Mouse (Mus musculus) midbrain, embryonic 11.5 days (tissue): ENCODE results near the gene Fcf1. TPM values are rescaled to one million over a fixed set of nuclear protein-coding genes. Genes with fewer than 3 reads are reported as not detected.

Source experiments
- ATAC-seq: fragments of 200-750 bp; cut with Nextera tagmentation; 2 replicates; pipeline ENCODE4 v1.8.0; 2017; ENCODE audit warnings: moderate TSS enrichment, moderate library complexity; ENCODE audit not compliant: low FRiP score
- DNase-seq: peaks from one replicate; pipeline ENCODE4 v3.0.0; 2015; ENCODE audit warnings: low spot score; ENCODE audit errors: missing footprints
- H3K27ac ChIP-seq: fragments of 300-500 bp; sonication (generic); 2 replicates; pipeline ENCODE4 v1.5.1; 2014; ENCODE audit warnings: low read depth, low read length
- H3K27me3 ChIP-seq: fragments of 300-500 bp; sonication (generic); 2 replicates; pipeline ENCODE4 v1.6.1; 2014; ENCODE audit warnings: mild to moderate bottlenecking, low read length, moderate library complexity, mixed read lengths; ENCODE audit not compliant: control insufficient read depth, insufficient read depth
- H3K36me3 ChIP-seq: fragments of 300-500 bp; sonication (generic); 2 replicates; pipeline ENCODE4 v1.6.1; 2014; ENCODE audit warnings: mild to moderate bottlenecking, low read length, moderate library complexity, mixed read lengths; ENCODE audit not compliant: control insufficient read depth, insufficient read depth
- H3K4me1 ChIP-seq: fragments of 300-500 bp; sonication (generic); 2 replicates; pipeline ENCODE4 v1.6.1; 2014; ENCODE audit warnings: low read length; ENCODE audit not compliant: control insufficient read depth, insufficient read depth
- H3K4me2 ChIP-seq: fragments of 300-500 bp; sonication (generic); 2 replicates; pipeline ENCODE4 v1.6.1; 2014; ENCODE audit warnings: mild to moderate bottlenecking, moderate library complexity
- H3K4me3 ChIP-seq: fragments of 300-500 bp; sonication (generic); 2 replicates; pipeline ENCODE4 v1.5.1; 2014; ENCODE audit warnings: low read depth, low read length
- H3K9ac ChIP-seq: fragments of 300-500 bp; sonication (generic); 2 replicates; pipeline ENCODE4 v1.6.1; 2014; ENCODE audit warnings: low read length
- H3K9me3 ChIP-seq: fragments of 300-500 bp; sonication (generic); 2 replicates; pipeline ENCODE4 v1.6.1; 2016; ENCODE audit warnings: low read length; ENCODE audit not compliant: control insufficient read depth
- WGBS: fragments of 180-500 bp; shearing (Covaris S2); extraction: QIAGEN DNeasy Blood & Tissue Kit; methylation state at CpG from one replicate; pipeline ENCODE4 v1.1.7; 2014; 5-methylcytosine and 5-hydroxymethylcytosine counted together
- polyA plus RNA-seq: library from polyadenylated mRNA; unstranded; fragments of >200 nt; fragmentation: Nextera tagmentation; extraction: Ambion mirVana; gene quantifications from 2 replicates; pipeline ENCODE4 v1.2.1, GENCODE M21; 2014

Fcf1 gene
- polyA plus RNA-seq, 1 experiment from 2014 or later = 164 TPM

DNA sequence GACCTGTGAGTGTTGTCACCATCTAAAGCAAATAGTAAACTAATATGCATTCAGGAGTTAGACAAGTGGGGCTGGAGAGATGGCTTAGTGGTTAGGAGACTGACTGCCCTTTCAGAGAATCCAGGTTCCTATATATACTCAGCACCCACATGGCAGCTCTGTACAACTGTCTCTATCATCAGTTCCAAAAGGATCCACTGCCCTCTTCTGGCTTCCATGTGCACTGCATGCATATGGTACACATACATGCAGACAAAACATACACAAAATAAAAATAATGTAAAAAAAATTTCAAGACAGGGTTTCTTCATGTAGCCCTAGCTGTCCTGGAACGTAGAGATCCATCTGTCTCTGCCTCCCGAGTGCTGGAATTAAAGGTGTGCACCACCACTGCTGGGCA lies 62.0 kb downstream of the Fcf1 start:
- Histone ChIP-seq H3K4me3 (no peak overlapping the region), H3K36me3 (peaks cover 20% of the 10 kb centered on the region), H3K4me1 (no peaks in the 10 kb centered on the region), H3K9ac (no peak overlapping the region), H3K4me2 (no peak overlapping the region), H3K27me3 (no peaks in the 10 kb centered on the region), H3K9me3 (no peaks in the 10 kb centered on the region), H3K27ac (no peak overlapping the region)
- 93% methylated on average over 2 of the region's 2 CpGs for WGBS
- DNase-seq (no peak), ATAC-seq (no peak)

Other genes with a start within 250 kb of the Fcf1 start
- gene Npc2, start 197.7 kb upstream of the Fcf1 start, polyA plus RNA-seq = 97.2 and 102 TPM in 2 replicates
- gene Isca2, start 197.6 kb upstream of the Fcf1 start, polyA plus RNA-seq = 162 and 171 TPM in 2 replicates
- 0.05 TPM in 1 of 2 replicates, not detected in the other for gene Ltbp2, start 94.4 kb upstream of the Fcf1 start, polyA plus RNA-seq
- gene Arel1, start within 50 bp of the Fcf1 start, polyA plus RNA-seq = 24.3 and 24.4 TPM in 2 replicates
- gene Ylpm1, start 25.4 kb downstream of the Fcf1 start, polyA plus RNA-seq = 44.4 and 46.4 TPM in 2 replicates
- 2.6 and 3.6 TPM in 2 replicates for gene Prox2, start 139.9 kb downstream of the Fcf1 start, polyA plus RNA-seq
- gene Dlst, start 139.9 kb downstream of the Fcf1 start, polyA plus RNA-seq = 93.9 and 97.0 TPM in 2 replicates
- gene Rps6kl1, start 180.4 kb downstream of the Fcf1 start, polyA plus RNA-seq = 1.9 and 2.1 TPM in 2 replicates
- gene Pgf, start 206.9 kb downstream of the Fcf1 start, polyA plus RNA-seq = 2.5 and 2.9 TPM in 2 replicates
- gene Eif2b2, start 248.6 kb downstream of the Fcf1 start, polyA plus RNA-seq = 91.5 and 93.6 TPM in 2 replicates